Mouse (Mus musculus) neural tube, embryonic 14.5 days (tissue): ENCODE measurements at regions not wholly inside any gene's neighbourhood (a gene's known extent, or its start where the extent isn't known, plus 50 kb on each side); places are given as distances from the start of the nearest gene placed in this dataset.

Experiments
- ATAC-seq: fragments of 200-750 bp; cut with Nextera tagmentation; 2 replicates; pipeline ENCODE4 v1.8.0; 2017; ENCODE audit warnings: low read depth, mild to moderate bottlenecking, moderate TSS enrichment, moderate library complexity
- H3K27ac ChIP-seq: fragments of 300-500 bp; sonication (generic); 2 replicates; pipeline ENCODE4 v1.5.1; 2014; ENCODE audit warnings: low read depth, mild to moderate bottlenecking, control low read depth, low read length, moderate library complexity, mixed read lengths
- H3K27me3 ChIP-seq: fragments of 300-500 bp; sonication (generic); 2 replicates; pipeline ENCODE4 v1.6.1; 2014; ENCODE audit warnings: low read length; ENCODE audit not compliant: control insufficient read depth, insufficient read depth
- H3K36me3 ChIP-seq: fragments of 300-500 bp; sonication (generic); 2 replicates; pipeline ENCODE4 v1.6.1; 2014; ENCODE audit warnings: low read length, mixed read lengths; ENCODE audit not compliant: control insufficient read depth, insufficient read depth
- H3K4me1 ChIP-seq: fragments of 300-500 bp; sonication (generic); 2 replicates; pipeline ENCODE4 v1.6.1; 2014; ENCODE audit warnings: low read length; ENCODE audit not compliant: control insufficient read depth, insufficient read depth
- H3K4me2 ChIP-seq: fragments of 300-500 bp; sonication (generic); 2 replicates; pipeline ENCODE4 v1.6.1; 2014; ENCODE audit warnings: mild to moderate bottlenecking, low read depth, low read length, control low read depth
- H3K4me3 ChIP-seq: fragments of 300-500 bp; sonication (generic); 2 replicates; pipeline ENCODE4 v1.5.1; 2014; ENCODE audit warnings: low read depth, low read length, control low read depth, mixed read lengths
- H3K9ac ChIP-seq: fragments of 300-500 bp; sonication (generic); replicated peaks from 2 replicates; pipeline ENCODE4 v1.6.1; 2014; ENCODE audit warnings: low read depth, mild to moderate bottlenecking, control low read depth, low read length, mixed read lengths
- H3K9me3 ChIP-seq: fragments of 300-500 bp; sonication (generic); 2 replicates; pipeline ENCODE4 v1.6.1; 2016; ENCODE audit warnings: low read length; ENCODE audit not compliant: control insufficient read depth
- WGBS: fragments of 180-500 bp; shearing (Covaris S2); extraction: QIAGEN DNeasy Blood & Tissue Kit; methylation state at CpG from one replicate; pipeline ENCODE4 v1.1.7; 2014; 5-methylcytosine and 5-hydroxymethylcytosine counted together

DNA sequence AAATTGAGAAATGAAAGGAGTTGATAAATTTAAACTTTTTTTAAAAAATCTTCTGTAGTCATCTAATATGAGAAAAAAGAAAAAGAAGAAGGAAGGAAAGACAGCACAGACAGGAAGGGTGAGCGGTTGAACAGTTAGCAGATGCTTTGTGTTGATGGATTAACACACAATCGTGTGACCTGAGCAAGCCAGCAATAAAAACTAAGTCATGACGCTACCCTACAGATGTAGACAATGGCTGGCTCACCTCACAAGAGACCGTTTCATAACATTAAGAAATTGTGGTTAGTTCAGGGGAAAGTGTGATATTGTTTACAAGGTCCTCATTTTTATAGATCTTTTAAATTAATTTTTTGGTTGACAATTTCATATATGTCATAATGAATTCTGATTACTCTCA is 99.4 kb upstream of the Otud4 start:
- no peaks in the 10 kb centered on the region for H3K9me3 ChIP-seq
- H3K27ac ChIP-seq = no peak overlapping the region
- no peak overlapping the region for H3K4me2 ChIP-seq
- WGBS = 90% methylated on average over 4 of the region's 4 CpGs
- H3K36me3 ChIP-seq = no peaks in the 10 kb centered on the region
- no peak overlapping the region for H3K9ac ChIP-seq
- no peaks in the 10 kb centered on the region for H3K4me1 ChIP-seq
- no peaks in the 10 kb centered on the region for H3K27me3 ChIP-seq
- no peak for ATAC-seq
- H3K4me3 ChIP-seq = no peak overlapping the region

DNA sequence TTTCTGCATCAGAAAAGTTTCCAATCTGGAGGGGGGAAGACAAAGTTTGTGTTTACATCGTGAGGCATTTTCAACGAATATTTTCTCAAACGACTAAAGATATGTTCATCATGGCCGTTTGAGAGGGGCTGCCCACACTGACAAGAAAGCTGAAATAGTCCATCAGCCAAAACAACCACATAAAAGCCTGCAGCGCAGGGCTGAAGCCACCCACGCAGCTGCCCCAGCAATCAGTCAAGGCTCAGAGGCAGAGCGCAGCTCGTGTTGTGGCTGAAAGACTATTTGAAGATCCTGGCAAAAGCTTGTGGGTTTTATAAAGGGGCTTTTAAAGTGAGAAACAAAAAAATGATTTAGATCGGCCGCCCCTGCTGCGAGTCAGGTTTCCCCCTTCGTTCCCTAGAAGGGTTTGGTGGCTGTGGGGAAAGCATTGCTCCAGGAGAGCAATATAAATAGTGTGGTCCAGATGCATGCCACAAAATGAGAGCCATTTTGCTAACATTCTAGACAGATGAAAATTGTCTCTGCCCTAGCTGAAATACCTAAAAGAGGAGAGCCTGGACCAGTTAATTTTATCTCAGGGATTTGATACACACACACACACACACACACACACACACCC is 105.0 kb upstream of the Otud4 start:
- WGBS = 53% methylated on average over 12 of the region's 12 CpGs
- Histone ChIP-seq H3K4me1 (no peaks in the 10 kb centered on the region), H3K27ac (no peak overlapping the region), H3K27me3 (no peaks in the 10 kb centered on the region), H3K9ac (no peak overlapping the region), H3K4me3 (no peak overlapping the region), H3K9me3 (no peaks in the 10 kb centered on the region), H3K4me2 (no peak overlapping the region), H3K36me3 (no peaks in the 10 kb centered on the region)
- ATAC-seq = no peak

DNA sequence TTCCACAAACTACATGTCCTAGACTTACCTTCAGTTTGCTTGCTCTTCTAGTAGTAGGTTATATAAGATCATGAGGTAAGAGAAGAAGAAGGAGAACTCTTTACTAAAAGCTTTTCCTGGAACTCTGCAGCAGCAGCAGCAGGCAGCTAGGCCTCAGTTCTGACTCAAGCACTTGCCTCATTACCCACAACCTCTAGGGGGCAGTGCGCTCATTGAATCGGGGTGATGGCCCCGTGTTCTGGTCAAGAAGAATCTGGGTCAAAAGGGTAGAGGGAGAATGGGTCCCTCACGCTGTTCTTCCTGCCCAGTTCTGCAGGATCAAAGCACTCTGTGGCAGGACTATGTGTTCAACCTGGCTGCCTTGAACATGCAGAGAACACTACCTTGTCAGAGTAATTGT is 109.9 kb upstream of the Otud4 start:
- H3K27me3 ChIP-seq = no peaks in the 10 kb centered on the region
- 39% methylated on average over 4 of the region's 4 CpGs for WGBS
- no peak overlapping the region for H3K4me3 ChIP-seq
- H3K4me2 ChIP-seq = no peak overlapping the region
- H3K9me3 ChIP-seq = no peaks in the 10 kb centered on the region
- no peak for ATAC-seq
- no peak overlapping the region for H3K27ac ChIP-seq
- H3K9ac ChIP-seq = no peak overlapping the region
- no peaks in the 10 kb centered on the region for H3K4me1 ChIP-seq
- H3K36me3 ChIP-seq = no peaks in the 10 kb centered on the region

DNA sequence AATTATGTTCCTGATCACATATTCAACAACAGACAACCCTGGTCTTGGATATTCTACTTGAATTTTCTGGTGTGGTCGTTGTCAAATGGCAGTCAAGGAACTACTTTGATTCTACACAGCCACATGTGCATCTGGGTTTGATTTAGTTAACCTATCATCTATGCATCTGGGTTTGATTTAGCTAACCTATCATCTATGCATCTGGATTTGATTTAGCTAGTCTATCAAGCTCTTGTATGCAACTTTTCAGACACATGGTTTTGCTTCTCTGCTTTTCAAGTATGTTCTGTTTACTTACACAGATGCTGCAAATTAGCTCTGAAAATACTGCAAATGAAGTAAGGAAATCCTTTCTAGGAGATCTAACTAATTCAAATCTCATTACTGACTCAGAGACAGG is 117.4 kb upstream of the Otud4 start:
- Histone ChIP-seq H3K27ac (no peak overlapping the region), H3K4me2 (no peak overlapping the region), H3K36me3 (no peaks in the 10 kb centered on the region), H3K4me1 (no peaks in the 10 kb centered on the region), H3K9me3 (no peaks in the 10 kb centered on the region), H3K9ac (no peak overlapping the region), H3K4me3 (no peak overlapping the region), H3K27me3 (no peaks in the 10 kb centered on the region)
- ATAC-seq = no peak
- WGBS = 69% methylated on average over 1 of the region's 1 CpGs

DNA sequence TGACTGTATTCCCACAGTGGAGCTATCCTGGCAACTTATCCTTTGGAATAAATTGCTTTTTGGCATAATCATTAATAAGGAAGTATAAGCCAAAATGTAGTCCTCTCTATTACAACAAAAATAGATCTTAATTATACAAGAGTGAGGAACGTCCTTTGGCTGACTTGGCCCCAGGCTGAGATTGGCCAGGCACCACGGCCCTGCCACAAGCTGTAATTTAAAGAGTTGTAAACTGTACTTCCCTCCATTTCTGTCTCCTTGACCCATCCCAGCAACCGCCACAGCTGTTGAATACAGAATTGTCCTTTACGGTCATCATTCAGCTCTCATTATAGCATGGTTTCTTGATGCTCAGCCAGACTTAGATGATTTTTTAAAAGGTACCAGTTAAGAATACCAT is 119.6 kb upstream of the Smad1 start:
- Histone ChIP-seq H3K4me2 (no peak overlapping the region), H3K4me1 (no peaks in the 10 kb centered on the region), H3K9me3 (no peaks in the 10 kb centered on the region), H3K9ac (no peak overlapping the region), H3K36me3 (no peaks in the 10 kb centered on the region), H3K4me3 (no peak overlapping the region), H3K27me3 (no peaks in the 10 kb centered on the region), H3K27ac (no peak overlapping the region)
- 67% methylated on average over 4 of the region's 4 CpGs for WGBS
- no peak for ATAC-seq

DNA sequence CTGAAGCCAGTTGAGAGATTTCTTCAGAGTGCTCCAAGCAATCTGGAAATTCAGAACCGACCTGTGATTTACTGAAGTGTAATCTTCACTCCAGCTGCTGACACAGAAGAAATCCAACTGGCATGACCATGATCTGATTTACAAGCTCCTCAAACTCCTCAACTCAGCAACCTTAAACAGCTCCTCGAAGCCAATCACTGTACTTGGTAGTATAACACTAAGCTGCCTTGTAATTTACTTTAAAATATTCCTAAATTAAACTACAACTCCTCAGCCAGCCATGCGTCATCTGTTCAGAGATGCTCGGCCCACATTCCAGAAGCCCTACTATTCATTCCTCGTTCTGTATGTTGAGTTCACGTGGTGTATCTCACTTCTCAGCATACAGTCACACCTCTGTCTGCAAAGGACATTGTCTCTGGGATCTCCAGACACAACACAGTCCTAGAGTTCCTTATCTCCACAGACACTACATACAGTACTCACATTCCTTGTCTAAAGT is 116.0 kb upstream of the Smad1 start:
- H3K27me3 ChIP-seq = no peaks in the 10 kb centered on the region
- H3K4me1 ChIP-seq = no peaks in the 10 kb centered on the region
- H3K36me3 ChIP-seq = no peaks in the 10 kb centered on the region
- no peak overlapping the region for H3K4me2 ChIP-seq
- no peak overlapping the region for H3K27ac ChIP-seq
- WGBS = 89% methylated on average over 6 of the region's 6 CpGs
- no peak overlapping the region for H3K4me3 ChIP-seq
- no peak for ATAC-seq
- H3K9ac ChIP-seq = no peak overlapping the region
- H3K9me3 ChIP-seq = no peaks in the 10 kb centered on the region

DNA sequence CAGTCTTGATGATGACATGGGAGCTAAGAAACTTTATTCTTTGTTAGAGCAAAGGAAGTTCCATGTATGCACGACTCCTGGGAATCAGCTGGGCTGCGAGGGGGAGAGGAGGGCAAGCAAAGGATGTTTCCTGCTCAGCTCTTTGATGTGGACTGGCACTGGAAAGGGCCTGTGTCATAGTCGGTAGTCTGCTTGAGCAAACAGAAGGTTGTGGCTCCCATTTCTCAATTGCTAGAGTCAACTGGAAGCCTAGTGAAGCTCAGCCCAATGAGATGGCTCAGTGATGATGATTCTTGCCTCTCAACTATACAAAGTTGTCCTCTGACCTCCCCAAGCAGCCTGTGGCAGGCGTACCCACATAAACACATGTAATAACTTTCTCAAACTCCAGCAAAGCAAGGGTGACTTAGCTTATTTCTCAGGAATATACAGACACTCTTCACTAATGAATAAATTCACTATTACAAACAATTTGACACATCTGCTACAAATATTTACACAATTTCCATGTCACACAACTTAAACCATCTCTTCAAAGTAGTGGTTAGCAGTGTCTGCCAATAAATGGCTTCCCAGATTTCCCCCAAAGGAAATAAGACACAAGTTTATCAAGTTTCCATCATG is 115.4 kb upstream of the Smad1 start:
- H3K27me3 ChIP-seq = no peaks in the 10 kb centered on the region
- H3K4me1 ChIP-seq = no peaks in the 10 kb centered on the region
- 84% methylated on average over 4 of the region's 4 CpGs for WGBS
- no peaks in the 10 kb centered on the region for H3K36me3 ChIP-seq
- no peak overlapping the region for H3K4me2 ChIP-seq
- no peak for ATAC-seq
- no peak overlapping the region for H3K27ac ChIP-seq
- no peak overlapping the region for H3K9ac ChIP-seq
- H3K9me3 ChIP-seq = no peaks in the 10 kb centered on the region
- H3K4me3 ChIP-seq = no peak overlapping the region

DNA sequence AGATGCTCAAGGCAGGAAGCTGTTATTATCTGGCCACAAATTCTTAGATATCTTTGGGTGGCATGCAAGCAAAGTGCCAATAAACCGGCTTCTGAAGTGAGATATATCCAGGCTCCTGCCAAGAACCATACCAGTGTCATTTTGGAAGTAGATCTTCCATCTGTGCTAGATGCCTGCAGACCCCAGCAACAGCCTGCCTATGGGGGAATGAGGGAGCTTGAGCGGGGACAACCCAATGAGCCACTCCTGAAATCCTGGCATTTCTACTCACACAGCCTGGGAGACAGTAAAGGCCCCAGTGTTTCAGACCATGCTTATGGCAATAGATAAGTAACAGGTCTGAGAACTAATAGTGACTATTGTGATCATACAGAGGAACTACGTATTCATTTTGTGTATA is 109.3 kb upstream of the Smad1 start:
- 95% methylated on average over 3 of the region's 3 CpGs for WGBS
- no peaks in the 10 kb centered on the region for H3K9me3 ChIP-seq
- H3K36me3 ChIP-seq = no peaks in the 10 kb centered on the region
- H3K4me3 ChIP-seq = no peak overlapping the region
- H3K9ac ChIP-seq = no peak overlapping the region
- H3K27me3 ChIP-seq = no peaks in the 10 kb centered on the region
- H3K4me1 ChIP-seq = no peaks in the 10 kb centered on the region
- no peak overlapping the region for H3K27ac ChIP-seq
- ATAC-seq = no peak
- no peak overlapping the region for H3K4me2 ChIP-seq

DNA sequence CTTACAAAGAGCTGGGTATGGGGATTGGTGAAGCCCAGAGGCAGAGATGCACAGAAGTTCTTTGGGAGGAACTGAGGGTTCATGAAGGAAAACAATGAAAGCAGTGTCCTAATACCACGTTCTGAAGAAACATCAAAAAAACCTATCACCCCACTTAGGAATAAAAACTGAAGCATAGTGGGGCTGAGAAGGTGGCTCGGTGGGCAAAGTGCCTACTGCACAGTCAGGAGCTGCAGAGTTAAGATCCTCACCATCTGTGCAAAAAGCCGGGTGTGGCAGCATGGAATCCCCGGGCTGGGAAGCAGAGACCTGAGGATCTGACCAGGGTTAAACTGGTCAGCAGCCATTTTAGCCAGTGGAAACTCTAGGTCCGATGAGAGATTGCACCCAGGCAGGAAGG is 106.1 kb upstream of the Smad1 start:
- Histone ChIP-seq H3K9ac (no peak overlapping the region), H3K4me2 (no peak overlapping the region), H3K4me1 (no peaks in the 10 kb centered on the region), H3K4me3 (no peak overlapping the region), H3K27ac (no peak overlapping the region), H3K27me3 (no peaks in the 10 kb centered on the region), H3K36me3 (no peaks in the 10 kb centered on the region), H3K9me3 (no peaks in the 10 kb centered on the region)
- WGBS = 79% methylated on average over 5 of the region's 5 CpGs
- ATAC-seq = no peak
